Mouse (Mus musculus): ENCODE results near the gene Trim47. TPM values are rescaled to one million over a fixed set of nuclear protein-coding genes. Genes with fewer than 3 reads are reported as not detected.
"Not testable (repeated sequence)": the region's sequence is repeated elsewhere in the genome, so short reads cannot be mapped to it uniquely, and the experiment has no call there.

Trim47 gene
- total and polyA plus RNA-seq, 2 experiments from 2014 or later, result 9.0 to 16.8 TPM

GRCm38 (mm10) chr11:116129091-116129790, 2.2 kb upstream of the Trim47 start:
- Histone ChIP-seq H3K4me2 (ENCODE audit: low read depth, low read length, poor library complexity, severe bottlenecking) (peak overlapping the region; percentile 73; the same call in 1 of the 2 replicates), H3K27me3 (ENCODE audit: insufficient read depth, low read length) (no peaks in the 10 kb centered on the region)
- 82% methylated on average over 9 of the region's 9 CpGs for WGBS

GRCm38 (mm10) chr11:116127986-116128385, 976 bp upstream of the Trim47 start:
- no peak overlapping the region for H3K4me3 ChIP-seq (ENCODE audit: low read depth, low read length)
- H3K27me3 ChIP-seq (ENCODE audit: insufficient read depth, low read length), result no peaks in the 10 kb centered on the region
- WGBS, result 75% methylated on average over 9 of the region's 9 CpGs
- ATAC-seq (ENCODE audit: low FRiP score), result no peak
- peaks cover 19% of the 10 kb centered on the region for H3K36me3 ChIP-seq (ENCODE audit: insufficient read depth, low read length)
- H3K27ac ChIP-seq (ENCODE audit: low read depth, low read length), result no peak overlapping the region
- no peaks in the 10 kb centered on the region for H3K9me3 ChIP-seq (ENCODE audit: low read length)
- H3K4me2 ChIP-seq (ENCODE audit: low read depth, low read length, poor library complexity, severe bottlenecking), result no peak overlapping the region
- H3K9ac ChIP-seq (replicated peaks; ENCODE audit: low read length, poor library complexity, severe bottlenecking), result no peak overlapping the region
- peak; percentile 55 for DNase-seq (ENCODE audit: low spot score)
- H3K4me1 ChIP-seq (ENCODE audit: insufficient read depth, low read length), result peaks cover 6% of the 10 kb centered on the region; the same call in 1 of the 2 replicates
- no peak for TF ChIP-seq CTCF (IDR thresholded peaks at IDR 0.05)

More at GRCm38 (mm10) chr11:116129091-116129790, 2.2 kb upstream of the Trim47 start:
- Histone ChIP-seq H3K4me1 (ENCODE audit: insufficient read depth, low read length) (peaks cover 6% of the 10 kb centered on the region; the same call in 1 of the 2 replicates), H3K36me3 (ENCODE audit: insufficient read depth, low read length) (peaks cover 27% of the 10 kb centered on the region), H3K4me3 (ENCODE audit: low read depth, low read length) (no peak overlapping the region), H3K9me3 (ENCODE audit: low read length) (no peaks in the 10 kb centered on the region), H3K27ac (ENCODE audit: low read depth, low read length) (0 out of 2 replicates have a peak overlapping the region, but pooled peaks have one; percentile 89), H3K9ac (replicated peaks; ENCODE audit: low read length, poor library complexity, severe bottlenecking) (no peak overlapping the region; the same call in 1 of the 2 replicates)
- DNase-seq (ENCODE audit: low spot score) (no peak), ATAC-seq (ENCODE audit: low FRiP score) (no peak)
- TF ChIP-seq CTCF (IDR thresholded peaks at IDR 0.05), result no peak

GRCm38 (mm10) chr11:116126261-116126660, 749 bp downstream of the Trim47 start:
- no peaks in the 10 kb centered on the region for H3K9me3 ChIP-seq (ENCODE audit: low read length)
- TF ChIP-seq CTCF (IDR thresholded peaks at IDR 0.05), result no peak
- H3K4me1 ChIP-seq (ENCODE audit: insufficient read depth, low read length), result peaks cover 6% of the 10 kb centered on the region; the same call in 1 of the 2 replicates
- H3K36me3 ChIP-seq (ENCODE audit: insufficient read depth, low read length), result peaks cover 12% of the 10 kb centered on the region
- no peaks in the 10 kb centered on the region for H3K27me3 ChIP-seq (ENCODE audit: insufficient read depth, low read length)
- H3K27ac ChIP-seq (ENCODE audit: low read depth, low read length), result no peak overlapping the region
- H3K9ac ChIP-seq (replicated peaks; ENCODE audit: low read length, poor library complexity, severe bottlenecking), result no peak overlapping the region
- H3K4me2 ChIP-seq (ENCODE audit: low read depth, low read length, poor library complexity, severe bottlenecking), result no peak overlapping the region
- no peak for ATAC-seq (ENCODE audit: low FRiP score)
- 94% methylated on average over 15 of the region's 15 CpGs for WGBS
- DNase-seq (ENCODE audit: low spot score), result no peak
- no peak overlapping the region for H3K4me3 ChIP-seq (ENCODE audit: low read depth, low read length)

- not testable (repeated sequence) for H3K9ac ChIP-seq (replicated peaks; ENCODE audit: low read length, poor library complexity, severe bottlenecking); H3K27ac ChIP-seq (ENCODE audit: low read depth, low read length); H3K4me2 ChIP-seq (ENCODE audit: low read depth, low read length, poor library complexity, severe bottlenecking); H3K4me3 ChIP-seq (ENCODE audit: low read depth, low read length); H3K27me3 ChIP-seq (ENCODE audit: insufficient read depth, low read length); H3K4me1 ChIP-seq (ENCODE audit: insufficient read depth, low read length); ATAC-seq (ENCODE audit: low FRiP score); DNase-seq (ENCODE audit: low spot score); H3K9me3 ChIP-seq (ENCODE audit: low read length)
- H3K36me3 ChIP-seq (ENCODE audit: insufficient read depth, low read length), result peaks cover 12% of the 10 kb centered on the region
- WGBS, result 91% methylated on average over 8 of the region's 8 CpGs
These were observed 5.2 kb downstream of the Trim47 start for GRCm38 (mm10) chr11:116121731-116122245.

GRCm38 (mm10) chr11:116117819-116118218, 9.2 kb downstream of the Trim47 start:
- no peaks in the 10 kb centered on the region for H3K9me3 ChIP-seq (ENCODE audit: low read length)
- ATAC-seq (ENCODE audit: low FRiP score) (no peak), DNase-seq (ENCODE audit: low spot score) (no peak)
- no peaks in the 10 kb centered on the region for H3K27me3 ChIP-seq (ENCODE audit: insufficient read depth, low read length)
- no peak overlapping the region for H3K4me3 ChIP-seq (ENCODE audit: low read depth, low read length)
- H3K36me3 ChIP-seq (ENCODE audit: insufficient read depth, low read length), result no peaks in the 10 kb centered on the region
- H3K9ac ChIP-seq (replicated peaks; ENCODE audit: low read length, poor library complexity, severe bottlenecking), result no peak overlapping the region
- TF ChIP-seq CTCF (IDR thresholded peaks at IDR 0.05), result peak; percentile 43
- no peak overlapping the region for H3K4me2 ChIP-seq (ENCODE audit: low read depth, low read length, poor library complexity, severe bottlenecking)
- no peak overlapping the region for H3K27ac ChIP-seq (ENCODE audit: low read depth, low read length)
- H3K4me1 ChIP-seq (ENCODE audit: insufficient read depth, low read length), result no peaks in the 10 kb centered on the region

GRCm38 (mm10) chr11:116117241-116117640, 9.8 kb downstream of the Trim47 start:
- Histone ChIP-seq H3K27ac (ENCODE audit: low read depth, low read length) (no peak overlapping the region), H3K4me1 (ENCODE audit: insufficient read depth, low read length) (no peaks in the 10 kb centered on the region), H3K9ac (replicated peaks; ENCODE audit: low read length, poor library complexity, severe bottlenecking) (no peak overlapping the region), H3K36me3 (ENCODE audit: insufficient read depth, low read length) (no peaks in the 10 kb centered on the region), H3K27me3 (ENCODE audit: insufficient read depth, low read length) (no peaks in the 10 kb centered on the region), H3K4me3 (ENCODE audit: low read depth, low read length) (no peak overlapping the region), H3K9me3 (ENCODE audit: low read length) (no peaks in the 10 kb centered on the region), H3K4me2 (ENCODE audit: low read depth, low read length, poor library complexity, severe bottlenecking) (no peak overlapping the region)
- no peak for TF ChIP-seq CTCF (IDR thresholded peaks at IDR 0.05)
- DNase-seq (ENCODE audit: low spot score), result no peak
- 76% methylated on average over 12 of the region's 12 CpGs for WGBS
- no peak for ATAC-seq (ENCODE audit: low FRiP score)

All from midbrain, postnatal 0 days (tissue).